Mouse (Mus musculus) forebrain, embryonic 15.5 days (tissue): ENCODE results near the gene Tead3. TPM values are rescaled to one million over a fixed set of nuclear protein-coding genes. Genes with fewer than 3 reads are reported as not detected.

Experiments used
- ATAC-seq: fragments of 200-750 bp; cut with Nextera tagmentation; replicated peaks from 2 replicates; pipeline ENCODE4 v1.8.0; 2017; ENCODE audit warnings: mild to moderate bottlenecking, moderate TSS enrichment, moderate library complexity
- H3K27ac ChIP-seq: fragments of 300-500 bp; sonication (generic); replicated peaks from 2 replicates; pipeline ENCODE4 v1.5.1; 2015; ENCODE audit warnings: mild to moderate bottlenecking, inconsistent platforms
- H3K27me3 ChIP-seq: fragments of 300-500 bp; sonication (generic); 2 replicates; pipeline ENCODE4 v1.6.1; 2015; ENCODE audit warnings: inconsistent platforms
- H3K36me3 ChIP-seq: fragments of 300-500 bp; sonication (generic); 2 replicates; pipeline ENCODE4 v1.6.1; 2015; ENCODE audit warnings: mild to moderate bottlenecking, inconsistent platforms
- H3K4me1 ChIP-seq: fragments of 300-500 bp; sonication (generic); 2 replicates; pipeline ENCODE4 v1.6.1; 2015; ENCODE audit warnings: inconsistent platforms
- H3K4me2 ChIP-seq: fragments of 300-500 bp; sonication (generic); replicated peaks from 2 replicates; pipeline ENCODE4 v1.6.1; 2015; ENCODE audit warnings: mild to moderate bottlenecking, inconsistent platforms
- H3K4me3 ChIP-seq: fragments of 300-500 bp; sonication (generic); 2 replicates; pipeline ENCODE4 v1.5.1; 2015; ENCODE audit warnings: mild to moderate bottlenecking, inconsistent platforms
- H3K9ac ChIP-seq: fragments of 300-500 bp; sonication (generic); replicated peaks from 2 replicates; pipeline ENCODE4 v1.6.1; 2015; ENCODE audit warnings: mild to moderate bottlenecking, inconsistent platforms
- H3K9me3 ChIP-seq: fragments of 300-500 bp; sonication (generic); 2 replicates; pipeline ENCODE4 v1.6.1; 2016; ENCODE audit warnings: inconsistent platforms
- WGBS: fragments of 180-500 bp; shearing (Covaris S2); methylation state at CpG from one replicate; pipeline ENCODE4 v1.1.7; 2015; ENCODE audit warnings: mixed read lengths; 5-methylcytosine and 5-hydroxymethylcytosine counted together
- polyA plus RNA-seq: library from polyadenylated mRNA; unstranded; fragments of >200 nt; fragmentation: Nextera tagmentation; extraction: Ambion mirVana; gene quantifications from 2 replicates; pipeline ENCODE4 v1.2.1, GENCODE M21; 2015

Gene Tead3
- polyA plus RNA-seq, 1 experiment from 2014 or later = 1.9 TPM

GRCm38 (mm10) chr17:28352018-28352417 is 1.4 kb upstream of the Tead3 start:
- no peak for ATAC-seq
- Histone ChIP-seq H3K9me3 (no peaks in the 10 kb centered on the region), H3K9ac (no peak overlapping the region), H3K4me3 (no peak overlapping the region), H3K4me2 (no peak overlapping the region), H3K27me3 (peaks cover 11% of the 10 kb centered on the region), H3K27ac (no peak overlapping the region), H3K4me1 (peaks cover 26% of the 10 kb centered on the region), H3K36me3 (no peaks in the 10 kb centered on the region)
- 21% methylated on average over 11 of the region's 11 CpGs for WGBS

GRCm38 (mm10) chr17:28351353-28351890 is 805 bp upstream of the Tead3 start:
- H3K9ac ChIP-seq = peak overlapping the region; percentile 50
- H3K4me3 ChIP-seq = peak overlapping the region; percentile 56
- no peak; the same call in 1 of the 2 replicates for ATAC-seq
- H3K4me1 ChIP-seq = peaks cover 26% of the 10 kb centered on the region
- no peaks in the 10 kb centered on the region for H3K9me3 ChIP-seq
- 1% methylated on average over 28 of the region's 29 CpGs for WGBS
- no peaks in the 10 kb centered on the region for H3K36me3 ChIP-seq
- H3K27me3 ChIP-seq = peaks cover 11% of the 10 kb centered on the region
- no peak overlapping the region for H3K27ac ChIP-seq
- H3K4me2 ChIP-seq = peak overlapping the region; percentile 83

- Histone ChIP-seq H3K9me3 (no peaks in the 10 kb centered on the region), H3K4me1 (peaks cover 37% of the 10 kb centered on the region), H3K4me3 (peak overlapping the region; percentile 56), H3K27ac (peak overlapping the region; percentile 44; the same call in 1 of the 2 replicates), H3K36me3 (no peaks in the 10 kb centered on the region), H3K27me3 (peaks cover 11% of the 10 kb centered on the region), H3K4me2 (peak overlapping the region; percentile 83), H3K9ac (peak overlapping the region; percentile 58)
- under 1% methylated on average over 50 of the region's 54 CpGs for WGBS
- peak; percentile 58 for ATAC-seq
These were observed 634 bp downstream of the Tead3 start for GRCm38 (mm10) chr17:28349901-28350465.

- H3K36me3 ChIP-seq = no peaks in the 10 kb centered on the region
- ATAC-seq = no peak
- H3K4me1 ChIP-seq = peaks cover 41% of the 10 kb centered on the region
- no peak overlapping the region for H3K27ac ChIP-seq
- H3K27me3 ChIP-seq = peaks cover 11% of the 10 kb centered on the region
- no peaks in the 10 kb centered on the region for H3K9me3 ChIP-seq
- H3K9ac ChIP-seq = peak overlapping the region; percentile 58
- peak overlapping the region; percentile 56 for H3K4me3 ChIP-seq
- peak overlapping the region; percentile 83 for H3K4me2 ChIP-seq
- WGBS = 9% methylated on average over 12 of the region's 13 CpGs
These were observed 1.2 kb downstream of the Tead3 start for GRCm38 (mm10) chr17:28349264-28349880.

- no peak overlapping the region for H3K4me3 ChIP-seq
- H3K27me3 ChIP-seq = peaks cover 11% of the 10 kb centered on the region; the same call in 1 of the 2 replicates
- no peaks in the 10 kb centered on the region for H3K9me3 ChIP-seq
- no peak overlapping the region for H3K4me2 ChIP-seq
- no peaks in the 10 kb centered on the region for H3K36me3 ChIP-seq
- no peak overlapping the region for H3K27ac ChIP-seq
- peaks cover 43% of the 10 kb centered on the region for H3K4me1 ChIP-seq
- ATAC-seq = no peak
- 49% methylated on average over 6 of the region's 6 CpGs for WGBS
- H3K9ac ChIP-seq = no peak overlapping the region
These were observed 2.4 kb downstream of the Tead3 start for GRCm38 (mm10) chr17:28348211-28348610.

- Histone ChIP-seq H3K4me2 (no peak overlapping the region), H3K36me3 (no peaks in the 10 kb centered on the region), H3K9ac (no peak overlapping the region), H3K27ac (no peak overlapping the region), H3K27me3 (peaks cover 11% of the 10 kb centered on the region; the same call in 1 of the 2 replicates), H3K4me1 (peaks cover 43% of the 10 kb centered on the region), H3K4me3 (no peak overlapping the region), H3K9me3 (no peaks in the 10 kb centered on the region)
- ATAC-seq = no peak
- WGBS = 84% methylated on average over 10 of the region's 10 CpGs
These were observed 3.3 kb downstream of the Tead3 start for GRCm38 (mm10) chr17:28347327-28347726.

- Histone ChIP-seq H3K4me2 (no peak overlapping the region), H3K9me3 (no peaks in the 10 kb centered on the region), H3K27ac (no peak overlapping the region), H3K9ac (no peak overlapping the region), H3K27me3 (no peaks in the 10 kb centered on the region), H3K4me1 (peaks cover 44% of the 10 kb centered on the region), H3K36me3 (no peaks in the 10 kb centered on the region), H3K4me3 (no peak overlapping the region)
- WGBS = 12% methylated on average over 10 of the region's 10 CpGs
- no peak for ATAC-seq
These were observed 4.7 kb downstream of the Tead3 start for GRCm38 (mm10) chr17:28345882-28346281.

GRCm38 (mm10) chr17:28345271-28345721 is 5.3 kb downstream of the Tead3 start:
- Histone ChIP-seq H3K4me3 (no peak overlapping the region), H3K4me1 (peaks cover 46% of the 10 kb centered on the region), H3K9me3 (no peaks in the 10 kb centered on the region), H3K36me3 (no peaks in the 10 kb centered on the region), H3K4me2 (no peak overlapping the region), H3K9ac (no peak overlapping the region), H3K27ac (no peak overlapping the region), H3K27me3 (no peaks in the 10 kb centered on the region)
- no peak for ATAC-seq
- 28% methylated on average over 8 of the region's 8 CpGs for WGBS

GRCm38 (mm10) chr17:28344670-28345069 is 5.9 kb downstream of the Tead3 start:
- peaks cover 42% of the 10 kb centered on the region for H3K4me1 ChIP-seq
- H3K4me3 ChIP-seq = no peak overlapping the region
- no peaks in the 10 kb centered on the region for H3K9me3 ChIP-seq
- H3K4me2 ChIP-seq = no peak overlapping the region
- H3K36me3 ChIP-seq = no peaks in the 10 kb centered on the region
- 63% methylated on average over 3 of the region's 3 CpGs for WGBS
- no peak for ATAC-seq
- no peak overlapping the region for H3K27ac ChIP-seq
- H3K27me3 ChIP-seq = no peaks in the 10 kb centered on the region
- H3K9ac ChIP-seq = no peak overlapping the region

- no peak overlapping the region for H3K9ac ChIP-seq
- no peaks in the 10 kb centered on the region for H3K36me3 ChIP-seq
- no peaks in the 10 kb centered on the region for H3K9me3 ChIP-seq
- no peaks in the 10 kb centered on the region for H3K27me3 ChIP-seq
- WGBS = 31% methylated on average over 4 of the region's 4 CpGs
- no peak overlapping the region for H3K27ac ChIP-seq
- H3K4me2 ChIP-seq = no peak overlapping the region
- H3K4me3 ChIP-seq = no peak overlapping the region
- H3K4me1 ChIP-seq = peaks cover 37% of the 10 kb centered on the region
- no peak for ATAC-seq
These were observed 6.5 kb downstream of the Tead3 start for GRCm38 (mm10) chr17:28344050-28344607.

GRCm38 (mm10) chr17:28341091-28341490 is 9.5 kb downstream of the Tead3 start:
- Histone ChIP-seq H3K9me3 (no peaks in the 10 kb centered on the region), H3K9ac (peak overlapping the region; percentile 39), H3K27ac (no peak overlapping the region), H3K4me2 (peak overlapping the region; percentile 46), H3K36me3 (no peaks in the 10 kb centered on the region), H3K4me1 (peaks cover 28% of the 10 kb centered on the region), H3K27me3 (no peaks in the 10 kb centered on the region), H3K4me3 (peak overlapping the region; percentile 24)
- WGBS = 5% methylated on average over 26 of the region's 26 CpGs
- ATAC-seq = peak; percentile 69

- Histone ChIP-seq H3K9ac (peak overlapping the region; percentile 39; the same call in 1 of the 2 replicates), H3K4me3 (no peak overlapping the region; the same call in 1 of the 2 replicates), H3K4me2 (peak overlapping the region; percentile 46), H3K9me3 (no peaks in the 10 kb centered on the region), H3K4me1 (peaks cover 23% of the 10 kb centered on the region), H3K36me3 (no peaks in the 10 kb centered on the region), H3K27ac (no peak overlapping the region), H3K27me3 (no peaks in the 10 kb centered on the region)
- ATAC-seq = peak; percentile 26; the same call in 1 of the 2 replicates
- WGBS = 79% methylated on average over 7 of the region's 7 CpGs
These were observed 10.0 kb downstream of the Tead3 start for GRCm38 (mm10) chr17:28340578-28340977.
